Mouse (Mus musculus) left cerebral cortex, postnatal 25 days (tissue): ENCODE measurements around the gene Klk13. TPM values are rescaled to one million over a fixed set of nuclear protein-coding genes. Genes with fewer than 3 reads are reported as not detected.

Experiments
- DNase-seq, 2 experiments: peaks; one replicate each; pipeline ENCODE4 v3.0.0; 2022; ENCODE audit warnings: low spot score in 2 of 2, mixed read lengths in 1 of 2
- intact Hi-C: fragments of 180-260 bp; cut with DNase I; formaldehyde crosslinking; loops from one replicate; pipeline ENCODE4 v1.15.1; 2025
- total RNA-seq, 2 experiments: library from RNA; stranded (reverse); gene quantifications; 2 replicates each; pipeline ENCODE4 v1.2.3; 2021

The Klk13 gene
- total RNA-seq, 2 experiments from 2014 or later, result not detected

DNA sequence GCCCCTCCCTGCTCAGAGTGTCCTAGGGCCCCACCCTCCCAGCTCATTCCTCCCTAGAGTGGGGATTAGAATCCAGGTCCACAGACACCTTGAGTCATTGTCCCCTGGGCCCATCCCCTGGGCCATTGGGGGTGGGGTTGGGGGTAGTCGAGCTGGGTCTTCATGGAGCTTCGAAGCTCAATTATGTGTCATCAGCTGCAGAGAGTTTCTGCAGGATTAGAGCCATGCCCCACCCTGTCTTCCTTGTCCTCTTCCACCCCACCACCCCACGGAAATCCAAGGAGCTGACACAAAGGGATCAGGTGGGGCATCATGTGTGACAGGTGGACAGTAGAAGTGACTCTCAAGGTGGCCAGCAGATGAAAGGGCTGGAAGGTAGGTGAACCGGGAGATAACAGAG, 56.2 kb downstream of the Klk13 start, which contains the start of gene Klk12:
Gene Klk12 (plus strand): TSS at position 301 of the 400 bp plus-strand sequence.
- intact Hi-C loops, result no loop called here
- no peak for DNase-seq

DNA sequence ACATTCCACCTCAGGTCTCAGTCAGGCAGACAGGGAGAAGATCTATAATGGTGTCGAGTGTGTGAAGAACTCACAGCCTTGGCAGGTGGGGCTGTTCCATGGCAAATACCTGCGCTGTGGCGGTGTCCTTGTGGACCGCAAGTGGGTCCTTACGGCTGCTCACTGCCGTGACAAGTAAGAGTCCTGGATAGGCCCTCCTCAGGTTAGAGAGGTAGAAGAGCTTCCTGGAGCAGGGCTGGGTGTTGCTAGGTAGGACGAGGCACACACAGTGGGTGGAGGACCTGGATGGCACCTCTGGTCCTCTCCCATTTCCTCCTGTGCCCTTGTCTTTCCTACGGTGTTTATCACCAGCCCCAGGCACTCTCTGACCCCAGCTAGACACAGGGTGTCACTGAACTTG, 57.3 kb downstream of the Klk13 start:
- DNase-seq, result no peak
- intact Hi-C loops, result no loop called here

DNA sequence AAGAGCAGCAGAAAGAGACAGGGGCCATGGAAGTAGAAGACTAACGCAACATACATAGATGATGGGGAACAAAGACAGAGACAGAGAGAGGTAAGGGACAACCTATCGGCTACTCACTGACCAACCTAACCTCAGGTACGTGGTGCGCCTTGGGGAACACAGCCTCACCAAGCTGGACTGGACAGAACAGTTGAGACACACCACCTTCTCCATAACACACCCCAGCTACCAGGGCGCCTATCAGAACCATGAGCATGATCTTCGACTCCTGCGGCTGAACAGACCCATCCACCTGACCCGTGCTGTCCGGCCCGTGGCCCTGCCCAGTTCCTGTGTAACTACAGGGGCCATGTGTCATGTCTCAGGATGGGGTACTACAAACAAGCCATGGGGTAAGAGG, 58.3 kb downstream of the Klk13 start:
- no peak for DNase-seq
- intact Hi-C loops, result no loop called here

DNA sequence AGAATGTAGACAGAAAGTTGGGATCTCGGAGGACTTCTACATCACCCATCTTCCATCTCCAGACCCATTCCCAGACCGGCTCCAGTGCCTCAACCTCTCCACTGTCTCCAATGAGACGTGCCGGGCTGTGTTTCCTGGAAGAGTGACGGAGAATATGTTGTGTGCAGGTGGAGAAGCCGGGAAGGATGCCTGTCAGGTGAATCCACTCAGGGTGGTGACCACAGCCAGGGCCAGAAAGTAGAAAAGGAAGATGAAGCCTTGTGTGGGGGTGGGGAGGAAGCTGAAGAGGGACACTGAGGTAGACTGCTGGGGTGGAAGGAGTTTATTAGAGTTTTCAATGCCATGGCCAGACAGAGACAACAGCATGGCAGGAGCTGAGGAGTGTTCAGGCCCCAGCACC, 59.5 kb downstream of the Klk13 start:
- intact Hi-C loops, result no loop called here

DNA sequence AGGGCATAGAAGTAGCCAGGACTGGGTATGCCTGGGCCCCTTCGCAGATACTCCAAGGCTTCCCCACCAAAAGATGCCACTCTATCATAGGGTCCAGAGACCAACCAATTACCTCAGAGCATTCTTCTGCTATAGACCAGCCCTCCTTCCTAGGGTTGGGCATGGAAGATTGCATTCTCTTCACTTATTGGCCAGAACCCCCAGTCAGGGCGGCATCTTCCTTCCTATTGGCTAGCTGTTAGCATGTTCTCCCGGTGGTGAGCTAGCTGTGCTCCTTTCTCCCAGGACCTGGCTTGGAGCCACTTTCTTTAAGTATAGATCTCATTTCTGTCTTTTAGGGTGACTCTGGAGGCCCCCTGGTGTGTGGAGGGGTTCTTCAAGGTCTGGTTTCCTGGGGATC, 60.5 kb downstream of the Klk13 start:
- DNase-seq, result no peak
- intact Hi-C loops, result no loop called here

More for the DNA sequence above, 59.5 kb downstream of the Klk13 start:
- DNase-seq, result no peak

DNA sequence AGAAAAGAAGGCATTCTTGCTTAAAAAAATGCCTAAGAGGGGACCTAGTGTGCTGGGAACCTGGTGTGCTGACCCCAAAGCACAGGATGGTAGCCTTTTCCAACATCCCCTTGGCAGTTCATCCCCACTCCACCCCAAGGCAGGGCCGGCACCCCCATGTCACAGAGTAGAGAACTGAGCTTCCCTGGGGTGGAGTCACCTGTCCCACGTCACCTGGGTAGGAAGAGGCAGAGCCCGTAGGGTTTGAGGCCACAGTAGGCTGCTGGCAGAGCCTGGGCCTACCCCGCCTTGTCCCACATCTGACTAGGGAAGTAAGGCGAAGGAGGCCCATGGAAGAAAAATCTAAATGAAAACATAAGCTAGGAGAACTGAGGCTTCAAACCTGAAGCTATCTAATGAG, 62.0 kb downstream of the Klk13 start, which contains the start of gene Klk11:
Gene Klk11 (plus strand): TSS at position 241 of the 400 bp plus-strand sequence.
- intact Hi-C loops, result no loop called here
- no peak for DNase-seq

DNA sequence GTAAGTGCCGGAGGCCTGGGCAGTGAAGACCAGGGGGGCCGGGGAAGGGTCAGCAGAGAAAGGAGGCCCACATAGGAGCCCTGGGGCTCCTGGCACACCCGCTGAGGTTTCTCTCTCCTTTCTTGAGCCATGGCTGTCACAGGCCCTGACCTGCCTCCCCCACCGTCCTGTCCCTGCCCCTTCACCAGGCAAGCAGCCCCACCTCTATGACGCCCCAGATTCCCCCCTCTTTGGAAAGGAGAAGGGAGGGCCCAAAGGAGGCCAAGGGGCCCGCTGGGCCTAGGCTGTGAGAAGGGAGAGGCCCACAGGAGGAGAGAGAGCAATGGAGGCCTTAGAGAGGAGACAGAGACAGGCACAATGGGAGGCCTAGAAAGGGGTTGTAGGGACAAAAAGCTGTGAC, 62.4 kb downstream of the Klk13 start:
- intact Hi-C loops, result no loop called here
- DNase-seq, result no peak

DNA sequence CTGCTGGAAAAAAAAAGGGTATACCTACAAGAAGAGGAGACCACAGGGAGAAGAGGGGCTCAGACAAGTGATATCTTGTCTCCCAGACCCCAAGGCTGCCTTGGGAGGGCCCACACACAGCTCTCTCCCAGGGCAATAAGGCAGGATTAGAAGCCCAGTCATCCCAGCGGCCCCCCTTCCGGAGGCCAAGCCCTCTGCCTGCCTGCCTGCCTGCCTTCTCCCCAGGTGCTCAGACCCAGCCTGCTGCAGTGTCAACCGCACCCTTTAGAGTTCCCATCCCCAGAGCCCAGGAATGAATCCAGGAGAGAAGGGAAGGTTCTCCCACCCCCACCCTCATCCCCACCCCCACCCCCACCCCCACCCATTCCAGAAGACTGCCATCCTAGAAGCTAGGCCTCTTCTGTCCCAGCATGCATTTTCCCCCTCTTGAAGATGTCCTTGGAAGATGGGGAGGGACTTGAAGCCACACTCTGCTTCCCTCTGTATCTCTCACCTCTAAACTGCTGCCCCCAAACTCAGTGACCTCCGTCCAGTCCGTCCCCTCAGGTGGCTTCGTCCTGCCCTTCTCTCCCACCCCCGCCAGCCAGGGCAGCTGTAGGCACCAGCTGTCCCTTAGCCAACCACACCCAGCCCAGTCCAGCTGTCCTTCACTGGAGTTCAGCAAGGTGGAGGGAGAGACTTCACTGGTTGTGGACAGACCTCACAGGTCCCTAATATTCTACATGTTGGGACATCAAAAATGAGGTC, 63.1 kb downstream of the Klk13 start:
- intact Hi-C loops, result no loop called here

DNA sequence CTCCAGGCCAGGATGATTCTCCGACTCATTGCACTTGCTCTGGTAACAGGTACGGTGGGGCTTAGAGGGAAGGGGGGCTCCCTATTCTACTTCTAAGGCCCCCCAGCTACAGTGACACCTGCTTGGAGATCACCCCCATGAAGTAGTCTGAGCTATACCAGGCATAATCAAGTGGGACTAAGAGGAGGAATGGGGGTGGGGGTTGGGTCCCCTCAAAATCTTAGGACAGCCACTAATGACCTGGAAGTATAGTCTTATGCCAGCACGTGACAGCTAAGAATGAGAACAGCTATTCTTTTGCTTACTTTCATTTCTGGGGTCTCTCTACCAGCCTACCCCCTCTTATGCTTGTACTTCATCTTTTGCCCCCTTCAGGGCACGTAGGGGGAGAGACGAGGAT, 64.1 kb downstream of the Klk13 start:
- DNase-seq, result no peak
- intact Hi-C loops, result no loop called here

More for the DNA sequence above, 63.1 kb downstream of the Klk13 start:
- no peak for DNase-seq

Other genes with a start within 250 kb of the Klk13 start
- 1 to 10 TPM; 2.0 to 2.8 TPM for gene Vsig10l, start 249.4 kb upstream of the Klk13 start, total RNA-seq
- gene Iglon5, start 222.5 kb upstream of the Klk13 start, total RNA-seq, result 10 to 100 TPM; 28.4 to 28.9 TPM
- gene 4931406B18Rik, start 206.6 kb upstream of the Klk13 start, total RNA-seq, result not detected
- 1 to 10 TPM; 4.4 to 5.1 TPM for gene Cd33, start 168.1 kb upstream of the Klk13 start, total RNA-seq
- 1 to 10 TPM; 3.8 to 4.7 TPM for gene Zfp658, start 150.3 kb upstream of the Klk13 start, total RNA-seq
- 10 to 100 TPM; 15.0 to 17.1 TPM for gene Zfp719, start 133.0 kb upstream of the Klk13 start, total RNA-seq
- gene Zfp819, start 105.4 kb upstream of the Klk13 start, total RNA-seq, result under 1 TPM in 1 of 2 experiments, not detected in 1; 0.37 TPM
- not detected for gene Ceacam18, start 77.9 kb upstream of the Klk13 start, total RNA-seq
- gene Siglece, start 52.4 kb upstream of the Klk13 start, total RNA-seq, result 1 to 10 TPM; 1.1 to 1.3 TPM
- 1 to 10 TPM; 7.5 to 8.7 TPM for gene Ctu1, start 40.6 kb upstream of the Klk13 start, total RNA-seq
- not detected for gene Klk14, start 22.1 kb upstream of the Klk13 start, total RNA-seq
- not detected for gene Klk12, start 56.3 kb downstream of the Klk13 start, total RNA-seq
- not detected for gene Klk11, start 62.0 kb downstream of the Klk13 start, total RNA-seq
- gene Klk10, start 68.5 kb downstream of the Klk13 start, total RNA-seq, result not detected
- gene Klk9, start 79.3 kb downstream of the Klk13 start, total RNA-seq, result not detected
- 1 to 10 TPM; 2.2 to 3.3 TPM for gene Klk8, start 85.0 kb downstream of the Klk13 start, total RNA-seq
- not detected for gene Klk7, start 98.7 kb downstream of the Klk13 start, total RNA-seq
- gene Klk6, start 111.9 kb downstream of the Klk13 start, total RNA-seq, result 1 to 10 TPM; 1.0 to 1.4 TPM
- gene Klk5, start 129.4 kb downstream of the Klk13 start, total RNA-seq, result not detected
- gene Klk4, start 168.6 kb downstream of the Klk13 start, total RNA-seq, result not detected
- gene Klk15, start 221.2 kb downstream of the Klk13 start, total RNA-seq, result not detected
- not detected for gene Klk1b8, start 238.1 kb downstream of the Klk13 start, total RNA-seq